In the genomic region with DNA sequence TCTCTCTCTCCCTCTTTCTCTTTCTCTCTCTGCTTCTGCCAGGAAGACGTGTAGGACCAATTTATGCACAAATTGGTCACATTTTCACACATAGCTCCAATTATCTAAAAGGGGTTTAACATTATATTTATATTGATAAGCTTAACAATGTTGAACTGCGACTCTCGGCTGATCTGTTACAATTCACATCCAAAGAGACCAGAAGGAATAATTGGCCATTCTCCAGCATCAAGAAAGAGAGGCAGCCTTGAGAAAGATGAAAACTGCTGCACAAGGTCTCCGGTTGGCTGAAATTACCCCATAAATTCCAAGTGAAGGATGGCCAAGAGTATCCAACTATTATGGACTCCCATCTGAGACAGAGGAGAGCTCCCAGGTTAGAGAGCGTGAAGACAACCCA, we compare ENCODE assay signal across 19 mouse cellular contexts.
"Had no signal": no experiment of that assay in that cellular context is flagged by ENCODE, and none has a peak within 500 bp of the region (broad histone marks: within the 10 kb centered on the region; RNA-seq: fewer than 3 reads in every experiment).

No protein-coding gene starts in this region.

- H3K9me3 ChIP-seq: liver, embryonic 13.5 days; neural tube, embryonic 12.5 days; neural tube, embryonic 15.5 days had no signal

- H3K36me3 ChIP-seq: liver, embryonic 13.5 days; neural tube, embryonic 12.5 days; neural tube, embryonic 15.5 days had no signal

- H3K4me1 ChIP-seq: neural tube, embryonic 15.5 days had no signal

- DNase-seq: kidney, postnatal 14 days; kidney, postnatal 4 days; layer of hippocampus, adult 9-11 months; liver, embryonic 13.5 days; lung, adult 2 months; lung, postnatal 14 days; lung, postnatal 4 days; midbrain, embryonic 14.5 days; right cerebral cortex, adult 18-20 months; right cerebral cortex, postnatal 14 days; right cerebral cortex, postnatal 4 days; thymus, adult 2 months; thymus, postnatal 14 days; thymus, postnatal 4 days had no signal

- H3K4me3 ChIP-seq: left cerebral cortex, adult 2 months; liver, embryonic 13.5 days; neural tube, embryonic 12.5 days; neural tube, embryonic 15.5 days had no signal

- H3K27ac ChIP-seq: left cerebral cortex, adult 2 months; liver, embryonic 13.5 days; neural tube, embryonic 12.5 days; neural tube, embryonic 15.5 days; stomach, postnatal 0 days had no signal

- H3K4me2 ChIP-seq: liver, embryonic 13.5 days; midbrain, embryonic 11.5 days; neural tube, embryonic 12.5 days; neural tube, embryonic 15.5 days had no signal

- H3K27me3 ChIP-seq: liver, embryonic 13.5 days; neural tube, embryonic 12.5 days; neural tube, embryonic 15.5 days had no signal

- H3K9ac ChIP-seq: liver, embryonic 13.5 days; neural tube, embryonic 12.5 days; neural tube, embryonic 15.5 days had no signal
